Mouse (Mus musculus) limb, embryonic 12.5 days (tissue): ENCODE results near the gene Txnrd1. TPM values are rescaled to one million over a fixed set of nuclear protein-coding genes. Genes with fewer than 3 reads are reported as not detected.
A peak's percentile ranks its signal among the peaks of the same experiment; 100 is the strongest.

ENCODE experiments used
- ATAC-seq: fragments of 200-750 bp; cut with Nextera tagmentation; 2 replicates; pipeline ENCODE4 v1.8.0; 2017; ENCODE audit warnings: low read depth, moderate TSS enrichment; ENCODE audit not compliant: insufficient number of reproducible peaks, insufficient read depth, low FRiP score, low TSS enrichment
- H3K27ac ChIP-seq: fragments of 300-500 bp; sonication (generic); 2 replicates; pipeline ENCODE4 v1.5.1; 2016; ENCODE audit warnings: mild to moderate bottlenecking, moderate library complexity
- H3K27me3 ChIP-seq: fragments of 300-500 bp; sonication (generic); 2 replicates; pipeline ENCODE4 v1.6.1; 2016; ENCODE audit warnings: mild to moderate bottlenecking, moderate library complexity
- H3K36me3 ChIP-seq: fragments of 300-500 bp; sonication (generic); 2 replicates; pipeline ENCODE4 v1.6.1; 2016; ENCODE audit warnings: mild to moderate bottlenecking, moderate library complexity
- H3K4me1 ChIP-seq: fragments of 300-500 bp; sonication (generic); replicated peaks from 2 replicates; pipeline ENCODE4 v1.6.1; 2016
- H3K4me2 ChIP-seq: fragments of 300-500 bp; sonication (generic); 2 replicates; pipeline ENCODE4 v1.6.1; 2016; ENCODE audit warnings: mild to moderate bottlenecking, moderate library complexity
- H3K4me3 ChIP-seq: fragments of 300-500 bp; sonication (generic); replicated peaks from 2 replicates; pipeline ENCODE4 v1.5.1; 2016; ENCODE audit warnings: mild to moderate bottlenecking
- H3K9ac ChIP-seq: fragments of 300-500 bp; sonication (generic); replicated peaks from 2 replicates; pipeline ENCODE4 v1.6.1; 2016; ENCODE audit warnings: mild to moderate bottlenecking, moderate library complexity
- H3K9me3 ChIP-seq: fragments of 300-500 bp; sonication (generic); 2 replicates; pipeline ENCODE4 v1.6.1; 2016; ENCODE audit warnings: mild to moderate bottlenecking, moderate library complexity
- WGBS: fragments of 180-500 bp; shearing (Covaris S2); methylation state at CpG from one replicate; pipeline ENCODE4 v1.1.7; 2016; 5-methylcytosine and 5-hydroxymethylcytosine counted together
- polyA plus RNA-seq: library from polyadenylated mRNA; unstranded; fragments of >200 nt; fragmentation: Nextera tagmentation; extraction: Ambion mirVana; gene quantifications from 2 replicates; pipeline ENCODE4 v1.2.1, GENCODE M21; 2016

The Txnrd1 gene
- polyA plus RNA-seq, 1 experiment from 2014 or later = 149 TPM

DNA sequence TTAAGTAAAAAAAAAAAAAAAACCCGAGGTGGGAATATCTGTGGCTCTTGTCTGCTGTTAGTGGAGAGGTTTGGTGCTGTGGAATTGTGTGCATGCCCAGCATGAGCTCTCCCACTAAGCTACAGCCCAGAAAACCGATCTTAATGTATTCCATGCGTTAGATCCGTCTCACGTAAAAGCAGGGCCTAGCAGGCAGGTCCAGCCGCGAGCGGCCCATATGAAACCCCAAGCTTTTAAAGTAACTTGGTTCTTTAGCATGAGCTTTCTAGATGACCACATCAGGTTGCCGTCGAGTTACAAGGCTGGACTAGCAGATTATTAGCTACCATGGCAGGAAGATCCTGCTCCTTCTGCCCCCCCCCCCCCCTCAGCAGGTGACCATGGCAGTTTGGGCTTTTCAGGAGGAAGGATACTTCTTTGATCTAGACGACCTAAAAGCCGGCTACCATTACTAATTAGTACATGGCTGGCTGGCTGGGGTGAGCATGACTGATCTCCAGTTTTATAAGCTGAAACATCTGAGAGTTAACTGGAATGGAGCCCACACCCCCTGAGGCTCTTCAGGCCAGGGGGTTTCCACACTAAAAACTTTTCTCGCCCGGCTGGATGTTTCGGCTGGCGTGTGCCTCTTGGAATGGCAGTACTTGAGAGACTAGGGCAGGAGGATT is 16.1 kb downstream of the Txnrd1 start:
- Histone ChIP-seq H3K27ac (no peak overlapping the region; the same call in 1 of the 2 replicates), H3K4me1 (peaks cover 11% of the 10 kb centered on the region), H3K9ac (no peak overlapping the region), H3K27me3 (no peaks in the 10 kb centered on the region), H3K4me3 (no peak overlapping the region), H3K4me2 (no peak overlapping the region), H3K9me3 (no peaks in the 10 kb centered on the region), H3K36me3 (no peaks in the 10 kb centered on the region)
- WGBS = 20% methylated on average over 16 of the region's 16 CpGs
- ATAC-seq = no peak

DNA sequence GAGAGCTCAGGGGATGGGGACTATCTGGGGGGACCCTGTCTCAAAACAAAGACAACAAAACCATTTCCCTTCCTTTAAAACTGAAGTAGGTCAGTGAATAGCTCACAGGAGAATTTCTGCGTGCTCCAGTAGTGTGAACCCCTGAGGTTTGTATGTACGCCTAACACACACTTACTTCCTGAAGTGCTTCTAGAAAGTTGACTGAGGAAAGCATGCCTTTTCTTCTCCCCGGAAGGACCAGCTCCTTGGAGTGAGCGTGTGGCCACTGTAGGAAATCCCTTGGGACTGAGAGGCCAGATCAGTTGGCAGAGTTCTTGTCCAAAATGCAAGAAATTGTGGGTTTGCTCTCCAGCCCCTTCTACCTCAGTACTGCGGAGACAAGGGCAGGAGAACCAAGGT is 16.6 kb downstream of the Txnrd1 start:
- no peaks in the 10 kb centered on the region for H3K36me3 ChIP-seq
- no peak for ATAC-seq
- 77% methylated on average over 5 of the region's 5 CpGs for WGBS
- H3K27me3 ChIP-seq = no peaks in the 10 kb centered on the region
- no peak overlapping the region for H3K9ac ChIP-seq
- H3K27ac ChIP-seq = no peak overlapping the region; the same call in 1 of the 2 replicates
- H3K4me3 ChIP-seq = no peak overlapping the region
- no peaks in the 10 kb centered on the region for H3K9me3 ChIP-seq
- H3K4me1 ChIP-seq = peaks cover 11% of the 10 kb centered on the region
- no peak overlapping the region for H3K4me2 ChIP-seq

DNA sequence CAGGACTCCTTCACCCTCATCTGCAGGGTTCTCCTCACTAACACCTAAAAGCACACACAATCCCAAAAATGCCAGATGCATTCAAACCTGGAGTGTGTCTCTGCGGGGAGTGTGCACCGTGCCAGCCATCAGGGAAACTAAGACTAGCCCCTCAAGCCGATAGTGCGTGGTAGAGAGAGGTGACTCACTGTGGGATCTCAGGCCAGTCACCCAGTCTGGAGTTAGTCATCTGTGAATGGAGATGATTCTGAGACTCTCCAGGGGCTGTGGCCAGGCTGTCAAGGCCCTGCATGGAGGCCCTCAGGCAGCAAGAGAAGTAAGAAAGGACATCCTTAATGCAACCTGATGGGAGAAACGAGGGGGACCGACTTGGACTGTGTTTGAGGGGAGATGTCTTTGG is 18.0 kb downstream of the Txnrd1 start:
- no peaks in the 10 kb centered on the region for H3K36me3 ChIP-seq

DNA sequence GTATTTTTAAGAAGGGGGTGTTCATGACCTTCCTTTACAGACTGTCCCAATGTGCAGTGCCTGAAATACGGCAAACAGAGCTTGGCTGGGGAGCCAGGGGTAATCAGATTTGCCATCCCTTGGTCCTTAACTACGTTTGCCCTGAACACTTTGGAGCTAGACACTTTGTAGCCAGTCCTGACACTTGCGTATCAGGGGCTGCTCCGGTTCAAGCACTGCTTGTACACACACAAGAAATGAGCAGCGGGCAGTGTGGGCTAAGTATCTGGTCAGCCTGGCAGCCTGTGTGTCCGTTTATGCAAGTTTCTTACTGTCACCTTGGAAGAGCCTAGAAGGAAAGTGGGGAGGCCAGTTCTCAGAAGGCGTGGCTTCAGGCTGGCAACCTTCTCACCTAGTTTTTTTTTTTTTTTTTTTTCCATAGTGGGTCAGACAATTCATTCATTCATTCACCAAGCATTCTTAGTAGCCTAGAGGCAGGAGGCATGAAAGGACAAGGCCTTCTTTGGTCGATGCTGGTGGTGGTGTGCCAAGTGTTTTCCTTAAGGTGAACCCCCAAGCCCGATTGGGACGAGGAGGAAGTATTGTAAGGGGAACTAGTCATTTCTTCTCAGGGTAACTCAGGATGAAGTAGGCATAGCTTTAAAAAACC is 24.4 kb downstream of the Txnrd1 start:
- Histone ChIP-seq H3K27ac (peak overlapping the region; percentile 82; the same call in 1 of the 2 replicates), H3K9me3 (no peaks in the 10 kb centered on the region), H3K4me3 (peak overlapping the region; percentile 73), H3K4me1 (peaks cover 22% of the 10 kb centered on the region), H3K36me3 (peaks cover 5% of the 10 kb centered on the region), H3K9ac (no peak overlapping the region), H3K27me3 (no peaks in the 10 kb centered on the region), H3K4me2 (peak overlapping the region; percentile 76)
- 56% methylated on average over 10 of the region's 10 CpGs for WGBS
- ATAC-seq = no peak

More for the DNA sequence above, 18.0 kb downstream of the Txnrd1 start:
- H3K4me2 ChIP-seq = no peak overlapping the region
- 92% methylated on average over 6 of the region's 6 CpGs for WGBS
- H3K9ac ChIP-seq = no peak overlapping the region
- H3K27ac ChIP-seq = no peak overlapping the region
- ATAC-seq = no peak
- no peaks in the 10 kb centered on the region for H3K27me3 ChIP-seq
- no peak overlapping the region for H3K4me3 ChIP-seq
- no peaks in the 10 kb centered on the region for H3K9me3 ChIP-seq
- peaks cover 11% of the 10 kb centered on the region for H3K4me1 ChIP-seq

DNA sequence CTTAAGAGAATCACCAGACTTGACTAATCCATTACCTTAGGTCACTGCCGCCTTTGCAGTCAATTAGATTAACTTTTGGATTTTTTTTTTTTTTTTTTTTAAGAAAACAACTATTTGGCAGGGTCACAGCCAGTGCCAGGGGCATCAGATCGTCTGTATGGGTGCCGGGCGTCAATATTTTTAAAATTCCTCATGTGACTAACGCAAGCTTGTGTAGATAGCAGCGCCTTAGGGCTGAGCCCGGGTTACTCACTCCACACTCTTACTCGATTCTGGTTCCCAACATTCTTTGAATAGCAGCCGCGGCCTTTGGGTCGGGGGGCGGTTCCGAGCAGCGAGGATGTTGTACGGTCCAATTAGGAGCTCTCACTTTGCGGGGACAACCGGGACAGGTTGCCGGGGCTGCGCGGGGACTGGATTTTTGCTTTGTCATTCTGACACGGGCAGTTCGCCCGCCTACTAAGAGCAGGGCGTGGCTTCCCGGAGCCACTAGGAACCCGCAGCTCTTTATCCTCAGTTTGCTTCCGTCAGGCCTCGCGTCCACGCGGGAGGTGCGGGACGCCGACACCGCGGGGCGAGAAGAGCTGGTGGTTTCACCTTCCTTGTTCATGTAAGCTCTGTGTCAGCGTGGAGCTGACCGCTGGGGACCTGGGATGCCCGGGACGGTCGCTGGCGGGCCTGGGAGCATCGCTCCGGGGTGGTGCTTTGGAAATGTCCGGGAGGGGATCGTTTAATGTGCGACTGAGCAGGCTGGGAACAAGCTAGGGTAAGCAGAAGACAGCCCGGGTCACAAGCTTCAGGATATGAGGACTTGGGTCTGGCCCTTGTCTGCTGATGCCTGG is 25.2 kb downstream of the Txnrd1 start:
- WGBS = under 1% methylated on average over 49 of the region's 49 CpGs
- ATAC-seq = peak; percentile 69

DNA sequence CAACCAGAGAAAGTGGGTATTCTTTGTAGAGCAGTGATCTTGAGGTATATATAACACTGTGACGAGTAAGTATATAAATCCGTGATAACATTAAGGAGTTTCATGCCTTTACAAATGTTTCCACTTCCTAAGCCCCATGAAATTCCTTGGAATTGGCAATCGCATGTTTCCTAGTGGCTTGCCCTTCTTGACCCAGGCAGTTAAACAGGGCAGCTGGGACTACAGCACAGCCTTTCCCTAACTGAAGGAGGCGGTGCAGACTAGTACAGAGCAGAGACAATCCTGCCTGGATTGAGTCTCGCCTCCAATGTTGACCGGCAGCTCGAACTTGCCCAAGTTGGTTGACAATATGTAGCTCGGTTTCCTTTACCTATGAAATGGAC is 25.8 kb downstream of the Txnrd1 start:
- Histone ChIP-seq H3K4me2 (peak overlapping the region; percentile 76), H3K27me3 (no peaks in the 10 kb centered on the region), H3K9me3 (no peaks in the 10 kb centered on the region), H3K9ac (peak overlapping the region; percentile 71), H3K4me1 (peaks cover 29% of the 10 kb centered on the region), H3K36me3 (peaks cover 19% of the 10 kb centered on the region), H3K4me3 (peak overlapping the region; percentile 73), H3K27ac (peak overlapping the region; percentile 82)
- under 1% methylated on average over 8 of the region's 8 CpGs for WGBS
- ATAC-seq = 0 out of 2 replicates have a peak, but pooled peaks have one; percentile 30

More for the DNA sequence above, 25.2 kb downstream of the Txnrd1 start:
- Histone ChIP-seq H3K36me3 (peaks cover 13% of the 10 kb centered on the region), H3K27ac (peak overlapping the region; percentile 82), H3K4me3 (peak overlapping the region; percentile 73), H3K9ac (peak overlapping the region; percentile 71), H3K4me2 (peak overlapping the region; percentile 76), H3K9me3 (no peaks in the 10 kb centered on the region), H3K4me1 (peaks cover 29% of the 10 kb centered on the region), H3K27me3 (no peaks in the 10 kb centered on the region)

DNA sequence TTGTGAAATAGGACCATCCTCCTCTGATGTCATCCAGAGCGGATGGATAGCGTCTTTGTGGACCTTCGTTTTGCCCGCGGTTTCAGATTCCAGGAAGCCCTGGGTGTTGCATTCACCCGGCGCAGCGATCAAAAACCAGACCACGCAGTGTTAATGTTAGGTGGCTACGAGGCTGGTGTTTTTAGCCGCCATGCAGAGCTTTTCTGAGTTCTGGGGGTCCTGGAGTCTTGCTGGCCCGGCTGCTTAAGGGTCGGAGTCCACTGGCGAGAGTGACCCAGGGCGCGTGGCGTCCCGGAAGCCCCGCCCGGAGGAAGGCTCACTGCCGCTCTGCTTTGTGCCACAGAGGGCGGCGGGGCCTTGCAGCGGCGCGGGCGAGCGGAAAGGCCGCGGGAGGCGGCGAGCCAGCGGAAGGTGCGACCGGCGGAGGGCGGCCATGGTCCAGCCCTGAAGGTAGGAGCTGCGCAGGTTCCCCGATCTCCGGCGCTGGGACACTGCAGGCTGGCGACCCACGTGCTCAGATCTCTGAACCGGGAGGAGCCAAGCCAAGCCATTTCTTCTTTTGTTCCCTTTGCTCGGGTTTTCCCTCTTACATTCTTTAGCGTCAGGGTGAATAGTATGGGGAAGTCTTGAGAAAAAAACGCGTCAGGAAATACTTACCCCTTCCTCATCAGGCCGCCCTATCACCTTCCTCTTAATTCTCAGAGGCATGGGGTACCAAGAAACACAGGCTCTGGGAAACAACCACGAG is 26.6 kb downstream of the Txnrd1 start:
- peak; percentile 30; the same call in 1 of the 2 replicates for ATAC-seq
- peaks cover 29% of the 10 kb centered on the region for H3K4me1 ChIP-seq
- H3K9ac ChIP-seq = peak overlapping the region; percentile 87
- H3K4me2 ChIP-seq = peak overlapping the region; percentile 76
- no peaks in the 10 kb centered on the region for H3K27me3 ChIP-seq
- H3K9me3 ChIP-seq = no peaks in the 10 kb centered on the region
- peak overlapping the region; percentile 73 for H3K4me3 ChIP-seq
- under 1% methylated on average over 49 of the region's 50 CpGs for WGBS
- H3K36me3 ChIP-seq = peaks cover 23% of the 10 kb centered on the region
- peak overlapping the region; percentile 96 for H3K27ac ChIP-seq

DNA sequence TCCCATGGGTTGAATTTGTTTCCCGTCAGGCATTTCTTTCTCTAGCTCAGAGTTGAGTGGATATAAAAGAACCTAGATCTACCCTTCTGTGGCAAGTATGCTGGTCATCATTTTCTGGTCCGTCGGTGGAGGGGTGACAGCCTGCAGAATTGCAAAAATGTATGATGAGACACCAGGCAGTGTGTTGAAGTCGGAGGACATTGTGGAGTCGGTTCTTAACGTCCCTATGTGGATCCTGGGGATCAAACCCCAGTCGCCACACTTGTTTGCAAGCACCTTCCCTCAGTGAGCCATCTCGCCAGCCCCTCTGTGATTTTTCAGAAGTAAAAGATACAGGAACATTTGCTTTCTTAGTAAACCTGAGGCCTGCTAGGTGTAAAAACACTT is 27.2 kb downstream of the Txnrd1 start:
- peak overlapping the region; percentile 96 for H3K27ac ChIP-seq
- H3K4me1 ChIP-seq = peaks cover 29% of the 10 kb centered on the region
- peak overlapping the region; percentile 87 for H3K9ac ChIP-seq
- H3K27me3 ChIP-seq = no peaks in the 10 kb centered on the region
- peaks cover 24% of the 10 kb centered on the region for H3K36me3 ChIP-seq
- peak overlapping the region; percentile 76 for H3K4me2 ChIP-seq
- 7% methylated on average over 8 of the region's 8 CpGs for WGBS
- peak overlapping the region; percentile 73 for H3K4me3 ChIP-seq
- H3K9me3 ChIP-seq = no peaks in the 10 kb centered on the region
- no peak for ATAC-seq

DNA sequence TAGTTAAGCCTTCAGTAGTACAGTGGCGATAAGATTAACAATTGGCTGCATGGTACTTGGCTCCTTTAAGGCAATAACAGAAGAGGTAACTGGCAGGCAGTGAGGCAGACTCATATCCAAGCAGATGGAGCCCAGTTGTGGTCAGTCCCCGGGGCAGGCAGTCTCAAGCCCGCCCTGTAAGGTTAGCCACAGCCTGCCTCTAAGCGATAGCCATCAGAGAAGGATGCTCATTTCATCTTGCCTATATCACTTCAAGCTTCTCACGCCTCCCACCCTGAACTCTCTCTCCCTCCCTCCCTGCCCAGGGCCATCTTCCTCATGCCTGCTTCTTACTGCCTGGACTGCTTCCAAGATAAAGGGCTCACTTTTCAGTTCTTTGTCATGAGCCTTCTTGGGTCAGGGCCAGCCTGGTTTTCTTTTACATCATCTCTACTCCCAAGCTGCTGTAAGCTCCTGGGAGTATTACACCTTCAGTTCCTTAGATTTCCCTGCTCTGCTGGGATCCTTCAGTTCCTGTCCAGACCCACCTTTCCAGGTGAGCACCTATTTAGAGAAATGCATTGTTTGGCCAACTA is 29.4 kb downstream of the Txnrd1 start:
- peaks cover 41% of the 10 kb centered on the region for H3K36me3 ChIP-seq

DNA sequence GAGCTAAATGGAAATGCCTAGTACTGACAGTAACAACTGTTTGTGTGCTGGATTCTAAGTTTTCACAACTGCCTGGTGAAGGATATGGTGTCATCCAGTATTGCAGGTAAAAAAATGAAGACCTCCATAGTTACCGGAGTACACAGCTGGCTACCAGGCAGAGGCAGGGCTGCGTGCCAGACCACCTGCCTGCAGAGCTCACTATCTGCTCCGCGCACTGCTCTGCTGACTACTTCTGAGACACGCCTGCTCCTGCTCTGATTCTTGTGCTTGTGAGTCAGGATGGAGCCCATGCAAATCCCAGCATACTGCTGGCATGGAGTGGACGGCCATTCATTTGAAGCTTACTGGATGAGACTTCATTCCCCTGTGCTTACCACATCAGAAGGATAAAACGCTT is 30.1 kb downstream of the Txnrd1 start:
- Histone ChIP-seq H3K27ac (no peak overlapping the region), H3K9ac (no peak overlapping the region), H3K4me3 (no peak overlapping the region), H3K36me3 (peaks cover 46% of the 10 kb centered on the region), H3K4me2 (no peak overlapping the region), H3K9me3 (no peaks in the 10 kb centered on the region), H3K4me1 (peaks cover 29% of the 10 kb centered on the region), H3K27me3 (no peaks in the 10 kb centered on the region)
- no peak for ATAC-seq
- WGBS = 82% methylated on average over 7 of the region's 7 CpGs

More for the DNA sequence above, 29.4 kb downstream of the Txnrd1 start:
- H3K4me2 ChIP-seq = peak overlapping the region; percentile 15; the same call in 1 of the 2 replicates
- WGBS = 80% methylated on average over 5 of the region's 5 CpGs
- H3K9ac ChIP-seq = no peak overlapping the region
- no peak overlapping the region for H3K27ac ChIP-seq
- peaks cover 29% of the 10 kb centered on the region for H3K4me1 ChIP-seq
- no peak overlapping the region for H3K4me3 ChIP-seq
- no peaks in the 10 kb centered on the region for H3K27me3 ChIP-seq
- H3K9me3 ChIP-seq = no peaks in the 10 kb centered on the region
- no peak for ATAC-seq
